Mouse (Mus musculus) stomach, postnatal 0 days (tissue): Measurements from ENCODE around the gene Paip2b. TPM values are rescaled to one million over a fixed set of nuclear protein-coding genes. Genes with fewer than 3 reads are reported as not detected.
A peak's percentile ranks its signal among the peaks of the same experiment; 100 is the strongest.
"Not testable (repeated sequence)": the region's sequence is repeated elsewhere in the genome, so short reads cannot be mapped to it uniquely, and the experiment has no call there.

Experiments used
- ATAC-seq: fragments of 200-750 bp; cut with Nextera tagmentation; 2 replicates; pipeline ENCODE4 v1.8.0; 2017; ENCODE audit not compliant: low FRiP score, low TSS enrichment
- DNase-seq: peaks from one replicate; pipeline ENCODE4 v3.0.0-alpha.2; 2016; ENCODE audit warnings: low spot score
- H3K27ac ChIP-seq: fragments of 300-500 bp; sonication (generic); replicated peaks from 2 replicates; pipeline ENCODE4 v1.5.1; 2014; ENCODE audit warnings: mild to moderate bottlenecking, control low read depth
- H3K27me3 ChIP-seq: fragments of 300-500 bp; sonication (generic); 2 replicates; pipeline ENCODE4 v1.6.1; 2014; ENCODE audit warnings: low read length; ENCODE audit not compliant: control insufficient read depth, insufficient read depth
- H3K36me3 ChIP-seq: fragments of 300-500 bp; sonication (generic); 2 replicates; pipeline ENCODE4 v1.6.1; 2014; ENCODE audit warnings: low read length, mixed read lengths; ENCODE audit not compliant: control insufficient read depth, insufficient read depth
- H3K4me1 ChIP-seq: fragments of 300-500 bp; sonication (generic); replicated peaks from 2 replicates; pipeline ENCODE4 v1.6.1; 2014; ENCODE audit warnings: antibody characterized with exemption; ENCODE audit not compliant: control insufficient read depth, insufficient read depth
- H3K4me2 ChIP-seq: fragments of 300-500 bp; sonication (generic); replicated peaks from 2 replicates; pipeline ENCODE4 v1.6.1; 2014; ENCODE audit warnings: low read depth, mild to moderate bottlenecking, control low read depth, moderate library complexity
- H3K4me3 ChIP-seq: fragments of 300-500 bp; sonication (generic); 2 replicates; pipeline ENCODE4 v1.5.1; 2014; ENCODE audit warnings: low read depth, low read length, control low read depth
- H3K9ac ChIP-seq: fragments of 300-500 bp; sonication (generic); 2 replicates; pipeline ENCODE4 v1.6.1; 2014; ENCODE audit warnings: mild to moderate bottlenecking, low read length, control low read depth, mixed read lengths
- H3K9me3 ChIP-seq: fragments of 300-500 bp; sonication (generic); 2 replicates; pipeline ENCODE4 v1.6.1; 2016; ENCODE audit warnings: low read length; ENCODE audit not compliant: control insufficient read depth
- CTCF ChIP-seq: IDR thresholded peaks from 2 replicates; pipeline ENCODE4 v1.5.1; 2016; ENCODE audit warnings: antibody characterized with exemption, low read depth, mild to moderate bottlenecking, moderate library complexity
- EP300 ChIP-seq: optimal IDR thresholded peaks from 2 replicates; pipeline ENCODE3; 2016; ENCODE audit warnings: antibody characterized with exemption
- WGBS: fragments of 180-500 bp; shearing (Covaris S2); extraction: QIAGEN DNeasy Blood & Tissue Kit; methylation state at CpG from one replicate; pipeline ENCODE4 v1.1.7; 2014; 5-methylcytosine and 5-hydroxymethylcytosine counted together
- polyA plus RNA-seq: library from polyadenylated mRNA; unstranded; fragments of >200 nt; fragmentation: Nextera tagmentation; extraction: Ambion mirVana; gene quantifications from 2 replicates; pipeline ENCODE4 v1.2.1, GENCODE M21; 2015

Gene Paip2b
- polyA plus RNA-seq, 1 experiment from 2014 or later, result 9.1 TPM

- Histone ChIP-seq H3K9ac (no peak overlapping the region), H3K9me3 (no peaks in the 10 kb centered on the region), H3K27ac (no peak overlapping the region), H3K36me3 (no peaks in the 10 kb centered on the region), H3K27me3 (no peaks in the 10 kb centered on the region), H3K4me3 (no peak overlapping the region), H3K4me2 (no peak overlapping the region), H3K4me1 (no peaks in the 10 kb centered on the region)
- DNase-seq (no peak), ATAC-seq (no peak)
- WGBS, result 68% methylated on average over 6 of the region's 6 CpGs
- TF ChIP-seq CTCF (no peak), EP300 (no peak)
Observed at GRCm38 (mm10) chr6:83840086-83840485, 8.5 kb upstream of the Paip2b start.

- H3K4me1 ChIP-seq, result no peaks in the 10 kb centered on the region
- H3K9me3 ChIP-seq, result no peaks in the 10 kb centered on the region
- DNase-seq (no peak), ATAC-seq (no peak)
- H3K27me3 ChIP-seq, result no peaks in the 10 kb centered on the region
- 75% methylated on average over 2 of the region's 2 CpGs for WGBS
- H3K27ac ChIP-seq, result no peak overlapping the region
- no peaks in the 10 kb centered on the region for H3K36me3 ChIP-seq
- H3K4me2 ChIP-seq, result no peak overlapping the region
- H3K4me3 ChIP-seq, result no peak overlapping the region
- H3K9ac ChIP-seq, result no peak overlapping the region
- TF ChIP-seq CTCF (no peak), EP300 (no peak)
Observed at GRCm38 (mm10) chr6:83838046-83838445, 6.5 kb upstream of the Paip2b start.

- TF ChIP-seq CTCF (no peak), EP300 (no peak)
- no peaks in the 10 kb centered on the region for H3K4me1 ChIP-seq
- H3K9ac ChIP-seq, result no peak overlapping the region
- H3K4me3 ChIP-seq, result no peak overlapping the region
- WGBS, result 86% methylated on average over 2 of the region's 2 CpGs
- ATAC-seq (no peak), DNase-seq (no peak)
- H3K27me3 ChIP-seq, result no peaks in the 10 kb centered on the region
- H3K4me2 ChIP-seq, result no peak overlapping the region
- H3K27ac ChIP-seq, result no peak overlapping the region
- H3K9me3 ChIP-seq, result no peaks in the 10 kb centered on the region
- no peaks in the 10 kb centered on the region for H3K36me3 ChIP-seq
Observed at GRCm38 (mm10) chr6:83836826-83837225, 5.3 kb upstream of the Paip2b start.

DNA sequence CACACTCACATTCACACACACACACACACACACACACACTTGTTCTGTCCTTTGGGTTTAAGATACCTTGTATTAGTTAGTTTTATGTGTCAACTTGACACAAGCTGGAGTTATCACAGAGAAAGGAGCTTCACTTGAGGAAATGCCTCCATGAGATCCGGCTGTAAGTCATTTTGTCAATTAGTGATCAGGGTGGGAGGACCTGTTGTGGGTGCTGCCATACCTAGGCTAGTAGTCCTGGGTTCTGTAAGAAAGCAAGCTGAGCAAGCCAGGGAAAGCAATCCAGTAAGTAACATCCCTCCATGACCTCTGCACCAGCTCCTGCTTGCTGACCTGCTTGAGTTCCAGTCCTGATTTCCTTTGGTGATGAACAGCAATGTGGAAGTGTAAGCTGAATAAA is 852 bp upstream of the Paip2b start:
- not testable (repeated sequence) for H3K27me3 ChIP-seq, H3K9me3 ChIP-seq, DNase-seq, H3K4me1 ChIP-seq, H3K36me3 ChIP-seq, H3K9ac ChIP-seq, ATAC-seq, H3K4me3 ChIP-seq
- WGBS, result 68% methylated on average over 1 of the region's 1 CpGs
- Histone ChIP-seq H3K27ac (peak overlapping the region; percentile 9; the same call in 1 of the 2 replicates), H3K4me2 (peak overlapping the region; percentile 44)

GRCm38 (mm10) chr6:83830941-83831605 is 468 bp downstream of the Paip2b start:
- no peaks in the 10 kb centered on the region for H3K9me3 ChIP-seq
- H3K27ac ChIP-seq, result peak overlapping the region; percentile 89
- DNase-seq, result peak; percentile 19
- 1% methylated on average over 33 of the region's 35 CpGs for WGBS
- H3K36me3 ChIP-seq, result no peaks in the 10 kb centered on the region
- H3K9ac ChIP-seq, result peak overlapping the region; percentile 75
- no peaks in the 10 kb centered on the region for H3K27me3 ChIP-seq
- no peaks in the 10 kb centered on the region for H3K4me1 ChIP-seq
- peak overlapping the region; percentile 60 for H3K4me3 ChIP-seq
- TF ChIP-seq EP300 (no peak), CTCF (no peak)
- ATAC-seq, result peak; percentile 78; the same call in 1 of the 2 replicates
- peak overlapping the region; percentile 89 for H3K4me2 ChIP-seq

DNA sequence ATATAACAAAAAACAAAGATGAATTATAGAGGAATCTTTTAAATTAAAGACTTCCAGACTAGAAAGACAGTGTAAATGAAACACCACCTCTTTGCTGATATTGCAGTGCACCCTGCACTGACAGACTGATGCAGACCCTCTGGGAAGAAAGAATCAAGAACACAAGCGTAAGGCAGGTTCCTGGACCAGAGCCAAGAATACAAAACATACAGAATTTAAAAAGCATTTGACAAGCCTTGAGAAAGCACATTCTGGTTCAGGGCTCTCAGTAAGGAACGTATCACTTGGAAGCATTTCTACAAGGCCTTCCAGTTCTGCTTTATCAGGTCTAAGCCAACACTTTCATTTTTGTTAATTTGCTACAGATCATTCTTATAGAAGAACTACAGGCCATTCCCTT is 9.7 kb downstream of the Paip2b start:
- 24% methylated on average over 2 of the region's 2 CpGs for WGBS

More for the DNA sequence above, 9.7 kb downstream of the Paip2b start:
- ATAC-seq, result no peak
- DNase-seq, result no peak
- H3K4me1 ChIP-seq, result no peaks in the 10 kb centered on the region
- H3K9ac ChIP-seq, result no peak overlapping the region
- H3K27me3 ChIP-seq, result no peaks in the 10 kb centered on the region
- H3K4me3 ChIP-seq, result no peak overlapping the region
- H3K9me3 ChIP-seq, result no peaks in the 10 kb centered on the region
- H3K27ac ChIP-seq, result no peak overlapping the region
- H3K36me3 ChIP-seq, result peaks cover 2% of the 10 kb centered on the region; the same call in 1 of the 2 replicates
- H3K4me2 ChIP-seq, result no peak overlapping the region
- TF ChIP-seq EP300, result no peak
- TF ChIP-seq CTCF, result no peak
